Mouse (Mus musculus): ENCODE results near the gene Magi1.

GRCm38 (mm10) chr6:93946612-93947011, 337.1 kb downstream of the Magi1 start:
- TF ChIP-seq CTCF (IDR thresholded peaks at IDR 0.05; ENCODE audit: borderline replicate concordance, control insufficient read depth, extremely low read depth, insufficient read depth, low read length, poor library complexity) (no peak), POLR2A (IDR thresholded peaks at IDR 0.05; ENCODE audit: control insufficient read depth, extremely low read depth, insufficient read depth, low read length, poor library complexity) (no peak)

Data from thymus, adult 2 months (tissue).